41 mouse cellular contexts compared by ENCODE assay signal in genomic region chr9:92335277-92335818, GRCm38 (mm10). TPM values are rescaled to one million over a fixed set of nuclear protein-coding genes. Genes with fewer than 3 reads are reported as not detected.
"Had no signal": no experiment of that assay in that cellular context is flagged by ENCODE, and none has a peak within 500 bp of the region (broad histone marks: within the 10 kb centered on the region; RNA-seq: fewer than 3 reads in every experiment).

No protein-coding gene starts in this region.

- H3K9ac ChIP-seq: heart, embryonic 13.5 days; heart, embryonic 15.5 days; hindbrain, embryonic 13.5 days; hindbrain, embryonic 15.5 days; kidney, embryonic 15.5 days; limb, embryonic 13.5 days; limb, embryonic 15.5 days had no signal

- H3K27ac ChIP-seq: heart, adult 2 months; heart, embryonic 13.5 days; heart, embryonic 15.5 days; hindbrain, embryonic 13.5 days; hindbrain, embryonic 15.5 days; hindbrain, postnatal 0 days; kidney, embryonic 15.5 days; kidney, postnatal 0 days; limb, embryonic 13.5 days; limb, embryonic 15.5 days had no signal

- H3K36me3 ChIP-seq: heart, embryonic 13.5 days; heart, embryonic 15.5 days; hindbrain, embryonic 13.5 days; hindbrain, embryonic 15.5 days; kidney, embryonic 15.5 days; limb, embryonic 13.5 days; limb, embryonic 15.5 days had no signal

- H3K4me1 ChIP-seq: heart, embryonic 13.5 days; heart, embryonic 15.5 days; hindbrain, embryonic 13.5 days; hindbrain, embryonic 15.5 days; kidney, embryonic 15.5 days; limb, embryonic 13.5 days; limb, embryonic 15.5 days had no signal

- H3K4me3 ChIP-seq: heart, adult 2 months; heart, embryonic 13.5 days; heart, embryonic 15.5 days; hindbrain, embryonic 13.5 days; hindbrain, embryonic 15.5 days; kidney, embryonic 15.5 days; limb, embryonic 13.5 days; limb, embryonic 15.5 days had no signal

- H3K27me3 ChIP-seq: heart, embryonic 13.5 days; heart, embryonic 15.5 days; hindbrain, embryonic 13.5 days; hindbrain, embryonic 15.5 days; kidney, embryonic 15.5 days; limb, embryonic 13.5 days; limb, embryonic 15.5 days had no signal

- ATAC-seq: hindbrain, postnatal 0 days; intestine, embryonic 16.5 days had no signal

- H3K9me3 ChIP-seq: heart, embryonic 13.5 days; heart, embryonic 15.5 days; hindbrain, embryonic 13.5 days; hindbrain, embryonic 15.5 days; kidney, embryonic 15.5 days; limb, embryonic 13.5 days; limb, embryonic 15.5 days had no signal

- H3K4me2 ChIP-seq: heart, embryonic 11.5 days; heart, embryonic 13.5 days; heart, embryonic 15.5 days; hindbrain, embryonic 13.5 days; hindbrain, embryonic 15.5 days; kidney, embryonic 15.5 days; limb, embryonic 13.5 days; limb, embryonic 15.5 days had no signal

- DNase-seq: gastrocnemius, postnatal 14 days; heart, adult 2 months; heart, postnatal 14 days; heart, postnatal 36 days; kidney, adult 11 months; kidney, adult 2 months; kidney, adult 9 months; kidney, postnatal 14 days; kidney, postnatal 36 days; layer of hippocampus, adult 9-11 months; layer of hippocampus, postnatal 36 days; left cerebral cortex, postnatal 4 days had no signal

RNA-seq across cellular contexts. Expression of gene 1700057G04Rik, which starts 26.2 kb away (rescaled TPM):
- total RNA-seq: gastrocnemius, adult 18-20 months; gastrocnemius, adult 8-10 months; gastrocnemius, postnatal 14 days; gastrocnemius, postnatal 4 days; granulocyte monocyte progenitor cell, adult 5-6 weeks; heart, adult 2 months; heart, postnatal 14 days; heart, postnatal 36 days; hematopoietic stem cell, adult 5-6 weeks; hindbrain, postnatal 0 days; layer of hippocampus, adult 18-20 months; layer of hippocampus, adult 8-10 months; layer of hippocampus, postnatal 14 days; layer of hippocampus, postnatal 36 days; left cerebral cortex, adult 18-20 months; left cerebral cortex, adult 8-10 months; left cerebral cortex, postnatal 10 days; left cerebral cortex, postnatal 25 days; left cerebral cortex, postnatal 4 days; liver, adult 2 months had no signal
- polyA plus RNA-seq: heart, adult 2 months; heart, embryonic 11.5 days; heart, embryonic 13.5 days; heart, embryonic 15.5 days; heart, postnatal 0 days; hindbrain, embryonic 11.5 days; hindbrain, embryonic 13.5 days; hindbrain, embryonic 15.5 days; hindbrain, postnatal 0 days; intestine, embryonic 14.5 days; intestine, embryonic 16.5 days; kidney, adult 2 months; kidney, embryonic 15.5 days; large intestine, adult 2 months; limb, embryonic 11.5 days; limb, embryonic 13.5 days; limb, embryonic 15.5 days; liver, adult 2 months had no signal

RNA-seq across cellular contexts. Expression of gene Plscr2, which starts 59.9 kb away (rescaled TPM):
- total RNA-seq: granulocyte monocyte progenitor cell, adult 5-6 weeks had no signal
